Mouse (Mus musculus): ENCODE measurements around the gene Rnf144b. TPM values are rescaled to one million over a fixed set of nuclear protein-coding genes. Genes with fewer than 3 reads are reported as not detected.

Gene Rnf144b
- polyA plus RNA-seq, 1 experiment from 2014 or later = 3.7 TPM

DNA sequence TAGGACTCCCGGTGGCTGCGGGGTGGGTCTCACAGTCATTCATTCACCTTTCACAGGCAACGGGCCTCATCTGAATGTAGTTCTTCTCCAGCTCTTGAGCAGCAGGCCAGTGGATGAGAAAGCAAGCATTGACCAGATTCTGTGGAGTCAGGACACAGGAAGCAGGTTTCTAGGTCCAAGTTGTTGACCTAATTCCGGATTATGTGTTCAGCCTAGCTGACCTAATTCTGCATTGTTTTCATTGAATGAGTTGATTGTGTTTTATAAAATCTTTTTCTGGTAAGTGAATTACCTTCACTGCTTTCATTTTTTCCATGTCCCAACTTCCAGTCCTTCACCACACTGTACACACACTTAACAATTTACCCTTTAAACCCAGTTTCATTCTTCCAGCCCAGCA is 32.4 kb downstream of the Rnf144b start:
- 51% methylated on average over 4 of the region's 4 CpGs for WGBS
- Histone ChIP-seq H3K4me2 (replicated peaks; ENCODE audit: low read depth) (no peak overlapping the region), H3K9ac (ENCODE audit: low read length) (no peak overlapping the region), H3K27ac (replicated peaks) (no peak overlapping the region), H3K36me3 (ENCODE audit: control insufficient read depth, insufficient read depth, low read length) (no peaks in the 10 kb centered on the region), H3K9me3 (ENCODE audit: control insufficient read depth, low read length) (no peaks in the 10 kb centered on the region), H3K4me3 (ENCODE audit: low read depth, low read length) (no peak overlapping the region), H3K27me3 (ENCODE audit: control insufficient read depth, insufficient read depth, low read length) (no peaks in the 10 kb centered on the region; the same call in 1 of the 2 replicates), H3K4me1 (replicated peaks; ENCODE audit: control insufficient read depth, insufficient read depth) (no peaks in the 10 kb centered on the region)
- no peak for ATAC-seq (ENCODE audit: low FRiP score, low TSS enrichment)
- DNase-seq (ENCODE audit: low spot score) = no peak
- TF ChIP-seq CTCF (IDR thresholded peaks at IDR 0.05; ENCODE audit: low read depth) (no peak), EP300 (optimal IDR thresholded peaks at IDR 0.05) (no peak)

GRCm38 (mm10) chr13:47156841-47157240 is 34.4 kb downstream of the Rnf144b start:
- H3K36me3 ChIP-seq (ENCODE audit: control insufficient read depth, insufficient read depth, low read length) = no peaks in the 10 kb centered on the region
- no peak overlapping the region for H3K9ac ChIP-seq (ENCODE audit: low read length)
- DNase-seq (ENCODE audit: low spot score) (no peak), ATAC-seq (ENCODE audit: low FRiP score, low TSS enrichment) (no peak)
- H3K4me2 ChIP-seq (replicated peaks; ENCODE audit: low read depth) = no peak overlapping the region
- WGBS = 46% methylated on average over 5 of the region's 5 CpGs
- no peaks in the 10 kb centered on the region for H3K9me3 ChIP-seq (ENCODE audit: control insufficient read depth, low read length)
- H3K4me3 ChIP-seq (ENCODE audit: low read depth, low read length) = no peak overlapping the region
- no peak for TF ChIP-seq EP300 (optimal IDR thresholded peaks at IDR 0.05)
- TF ChIP-seq CTCF (IDR thresholded peaks at IDR 0.05; ENCODE audit: low read depth) = no peak
- H3K4me1 ChIP-seq (replicated peaks; ENCODE audit: control insufficient read depth, insufficient read depth) = no peaks in the 10 kb centered on the region
- no peak overlapping the region for H3K27ac ChIP-seq (replicated peaks)
- no peaks in the 10 kb centered on the region; the same call in 1 of the 2 replicates for H3K27me3 ChIP-seq (ENCODE audit: control insufficient read depth, insufficient read depth, low read length)

GRCm38 (mm10) chr13:47162001-47162400 is 39.5 kb downstream of the Rnf144b start:
- Histone ChIP-seq H3K36me3 (ENCODE audit: control insufficient read depth, insufficient read depth, low read length) (no peaks in the 10 kb centered on the region), H3K4me1 (replicated peaks; ENCODE audit: control insufficient read depth, insufficient read depth) (no peaks in the 10 kb centered on the region), H3K9ac (ENCODE audit: low read length) (no peak overlapping the region), H3K4me3 (ENCODE audit: low read depth, low read length) (no peak overlapping the region), H3K27ac (replicated peaks) (no peak overlapping the region), H3K9me3 (ENCODE audit: control insufficient read depth, low read length) (no peaks in the 10 kb centered on the region), H3K4me2 (replicated peaks; ENCODE audit: low read depth) (no peak overlapping the region), H3K27me3 (ENCODE audit: control insufficient read depth, insufficient read depth, low read length) (no peaks in the 10 kb centered on the region)
- no peak for DNase-seq (ENCODE audit: low spot score)
- TF ChIP-seq CTCF (IDR thresholded peaks at IDR 0.05; ENCODE audit: low read depth) = no peak
- TF ChIP-seq EP300 (optimal IDR thresholded peaks at IDR 0.05) = no peak
- WGBS = 70% methylated on average over 5 of the region's 5 CpGs
- ATAC-seq (ENCODE audit: low FRiP score, low TSS enrichment) = no peak

GRCm38 (mm10) chr13:47164732-47165131 is 42.3 kb downstream of the Rnf144b start:
- no peaks in the 10 kb centered on the region for H3K9me3 ChIP-seq (ENCODE audit: control insufficient read depth, low read length)
- ATAC-seq (ENCODE audit: low FRiP score, low TSS enrichment) = no peak
- no peak for DNase-seq (ENCODE audit: low spot score)
- no peak overlapping the region for H3K27ac ChIP-seq (replicated peaks)
- no peak overlapping the region for H3K4me2 ChIP-seq (replicated peaks; ENCODE audit: low read depth)
- H3K4me1 ChIP-seq (replicated peaks; ENCODE audit: control insufficient read depth, insufficient read depth) = no peaks in the 10 kb centered on the region
- no peak overlapping the region for H3K4me3 ChIP-seq (ENCODE audit: low read depth, low read length)
- no peaks in the 10 kb centered on the region for H3K27me3 ChIP-seq (ENCODE audit: control insufficient read depth, insufficient read depth, low read length)
- H3K36me3 ChIP-seq (ENCODE audit: control insufficient read depth, insufficient read depth, low read length) = no peaks in the 10 kb centered on the region
- TF ChIP-seq CTCF (IDR thresholded peaks at IDR 0.05; ENCODE audit: low read depth) (no peak), EP300 (optimal IDR thresholded peaks at IDR 0.05) (no peak)
- no peak overlapping the region for H3K9ac ChIP-seq (ENCODE audit: low read length)
- WGBS = 77% methylated on average over 5 of the region's 5 CpGs

DNA sequence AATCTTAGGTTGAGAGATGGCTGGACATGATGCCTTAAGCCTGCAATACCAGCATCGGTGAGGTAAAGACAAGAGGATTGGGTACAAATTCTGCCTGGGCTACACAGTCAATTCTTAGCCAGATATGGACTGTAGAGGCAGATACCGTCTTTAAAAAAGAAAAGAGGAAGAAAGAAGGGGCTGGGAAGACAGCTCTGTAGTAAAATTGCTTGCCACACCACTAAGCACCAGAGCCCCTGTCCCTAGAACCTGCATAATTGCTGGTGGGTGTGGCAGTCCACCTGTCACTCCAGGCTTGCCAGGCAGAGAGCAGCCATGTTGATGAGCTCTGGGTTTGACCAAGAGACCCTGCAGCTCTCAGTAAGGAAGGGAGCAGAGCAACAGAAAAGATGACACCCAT is 42.8 kb downstream of the Rnf144b start:
- 94% methylated on average over 2 of the region's 2 CpGs for WGBS
- no peak for TF ChIP-seq EP300 (optimal IDR thresholded peaks at IDR 0.05)
- TF ChIP-seq CTCF (IDR thresholded peaks at IDR 0.05; ENCODE audit: low read depth) = no peak

GRCm38 (mm10) chr13:47168484-47168883 is 46.0 kb downstream of the Rnf144b start:
- DNase-seq (ENCODE audit: low spot score) (no peak), ATAC-seq (ENCODE audit: low FRiP score, low TSS enrichment) (no peak)
- no peak overlapping the region; the same call in 1 of the 2 replicates for H3K4me2 ChIP-seq (replicated peaks; ENCODE audit: low read depth)
- no peak overlapping the region for H3K4me3 ChIP-seq (ENCODE audit: low read depth, low read length)
- H3K9me3 ChIP-seq (ENCODE audit: control insufficient read depth, low read length) = no peaks in the 10 kb centered on the region
- WGBS = 23% methylated on average over 11 of the region's 11 CpGs
- H3K27ac ChIP-seq (replicated peaks) = no peak overlapping the region
- no peak for TF ChIP-seq EP300 (optimal IDR thresholded peaks at IDR 0.05)
- TF ChIP-seq CTCF (IDR thresholded peaks at IDR 0.05; ENCODE audit: low read depth) = no peak
- H3K9ac ChIP-seq (ENCODE audit: low read length) = no peak overlapping the region
- H3K4me1 ChIP-seq (replicated peaks; ENCODE audit: control insufficient read depth, insufficient read depth) = no peaks in the 10 kb centered on the region
- H3K27me3 ChIP-seq (ENCODE audit: control insufficient read depth, insufficient read depth, low read length) = no peaks in the 10 kb centered on the region
- H3K36me3 ChIP-seq (ENCODE audit: control insufficient read depth, insufficient read depth, low read length) = no peaks in the 10 kb centered on the region

More for the DNA sequence above, 42.8 kb downstream of the Rnf144b start:
- no peak overlapping the region for H3K4me2 ChIP-seq (replicated peaks; ENCODE audit: low read depth)
- no peak for DNase-seq (ENCODE audit: low spot score)
- H3K36me3 ChIP-seq (ENCODE audit: control insufficient read depth, insufficient read depth, low read length) = no peaks in the 10 kb centered on the region
- H3K9ac ChIP-seq (ENCODE audit: low read length) = no peak overlapping the region
- H3K4me1 ChIP-seq (replicated peaks; ENCODE audit: control insufficient read depth, insufficient read depth) = no peaks in the 10 kb centered on the region
- no peak overlapping the region for H3K27ac ChIP-seq (replicated peaks)
- H3K4me3 ChIP-seq (ENCODE audit: low read depth, low read length) = no peak overlapping the region
- H3K9me3 ChIP-seq (ENCODE audit: control insufficient read depth, low read length) = no peaks in the 10 kb centered on the region
- ATAC-seq (ENCODE audit: low FRiP score, low TSS enrichment) = no peak
- no peaks in the 10 kb centered on the region for H3K27me3 ChIP-seq (ENCODE audit: control insufficient read depth, insufficient read depth, low read length)

Data from stomach, postnatal 0 days (tissue).